Mouse (Mus musculus) layer of hippocampus, adult 11-12 months (tissue): ENCODE measurements around the gene Vmn1r120.
"Not testable (repeated sequence)": the region's sequence is repeated elsewhere in the genome, so short reads cannot be mapped to it uniquely, and the experiment has no call there.

Experiments
- DNase-seq: peaks from one replicate; pipeline ENCODE4 v3.0.0; 2022; ENCODE audit warnings: low spot score

Gene Vmn1r120

DNA sequence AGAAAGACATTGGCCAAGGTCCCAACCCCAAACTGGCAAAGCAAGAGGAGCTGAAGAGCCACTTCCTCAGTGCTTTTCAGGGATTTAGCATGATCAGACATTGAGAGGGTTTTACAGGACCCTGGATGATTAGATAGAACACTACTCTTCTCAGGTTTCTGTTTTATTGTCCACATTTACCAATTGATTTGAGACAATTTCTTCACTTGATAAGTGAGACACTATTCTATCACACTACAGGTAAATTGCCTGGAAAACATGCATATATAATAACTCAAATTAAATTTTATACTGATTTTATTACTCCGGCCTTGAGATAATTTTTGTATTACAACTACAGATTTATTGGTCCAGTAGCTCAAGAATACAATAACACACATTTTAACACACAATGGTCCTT, at the start of gene Vmn1r120:
Gene Vmn1r120 (minus strand): TSS at position 101 of the 400 bp plus-strand sequence.
- not testable (repeated sequence) for DNase-seq

GRCm38 (mm10) chr7:21098413-21098812, 44.8 kb upstream of the Vmn1r120 start, which contains the start of gene Vmn1r121:
Gene Vmn1r121, minus strand, starts transcription at chr7:21098513.
- DNase-seq = not testable (repeated sequence)

- not testable (repeated sequence) for DNase-seq
Measured at GRCm38 (mm10) chr7:21012355-21012754, 41.2 kb downstream of the Vmn1r120 start, which contains the start of gene Vmn1r119. Gene Vmn1r119, minus strand, starts transcription at chr7:21012455.
